Mouse (Mus musculus): Measurements from ENCODE around the gene Gpr88.

DNA sequence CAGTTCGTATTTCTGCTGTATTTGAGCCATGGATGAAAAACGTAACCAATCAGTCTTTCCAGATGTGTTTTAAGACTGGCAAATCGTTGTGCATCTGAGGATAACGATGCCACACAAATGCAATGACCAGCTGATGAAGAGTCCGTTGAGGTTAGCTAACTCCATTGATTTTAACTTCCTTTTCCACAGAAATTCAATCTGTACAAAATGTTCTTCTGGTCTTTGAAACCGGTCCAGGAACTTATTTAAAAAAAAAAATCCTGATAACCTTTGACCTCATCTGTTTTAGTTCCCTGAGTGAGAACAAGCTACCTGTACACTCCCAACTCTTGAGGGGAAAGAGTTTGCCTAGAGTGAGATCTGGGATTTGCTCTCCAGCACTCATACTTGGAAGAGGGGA lies 18.4 kb upstream of the Gpr88 start:
- TF ChIP-seq CHD2 (IDR thresholded peaks at IDR 0.05; ENCODE audit: low read depth, low read length) = no peak
- TF ChIP-seq MAFK (IDR thresholded peaks at IDR 0.05; ENCODE audit: insufficient read depth, low read depth, low read length) = no peak
- no peak for TF ChIP-seq ZC3H11A (IDR thresholded peaks at IDR 0.05; ENCODE audit: borderline replicate concordance, low read depth, low read length)
- no peak for TF ChIP-seq ZNF384 (IDR thresholded peaks at IDR 0.05; ENCODE audit: low read depth, low read length)

Measured in ES-E14 (cell line).